Mouse (Mus musculus): ENCODE data around the gene Dhx40. TPM values are rescaled to one million over a fixed set of nuclear protein-coding genes. Genes with fewer than 3 reads are reported as not detected.
A peak's percentile ranks its signal among the peaks of the same experiment; 100 is the strongest.
"Not testable (repeated sequence)": the region's sequence is repeated elsewhere in the genome, so short reads cannot be mapped to it uniquely, and the experiment has no call there.

The Dhx40 gene
- polyA plus RNA-seq, 1 experiment from 2014 or later: 22.3 TPM

DNA sequence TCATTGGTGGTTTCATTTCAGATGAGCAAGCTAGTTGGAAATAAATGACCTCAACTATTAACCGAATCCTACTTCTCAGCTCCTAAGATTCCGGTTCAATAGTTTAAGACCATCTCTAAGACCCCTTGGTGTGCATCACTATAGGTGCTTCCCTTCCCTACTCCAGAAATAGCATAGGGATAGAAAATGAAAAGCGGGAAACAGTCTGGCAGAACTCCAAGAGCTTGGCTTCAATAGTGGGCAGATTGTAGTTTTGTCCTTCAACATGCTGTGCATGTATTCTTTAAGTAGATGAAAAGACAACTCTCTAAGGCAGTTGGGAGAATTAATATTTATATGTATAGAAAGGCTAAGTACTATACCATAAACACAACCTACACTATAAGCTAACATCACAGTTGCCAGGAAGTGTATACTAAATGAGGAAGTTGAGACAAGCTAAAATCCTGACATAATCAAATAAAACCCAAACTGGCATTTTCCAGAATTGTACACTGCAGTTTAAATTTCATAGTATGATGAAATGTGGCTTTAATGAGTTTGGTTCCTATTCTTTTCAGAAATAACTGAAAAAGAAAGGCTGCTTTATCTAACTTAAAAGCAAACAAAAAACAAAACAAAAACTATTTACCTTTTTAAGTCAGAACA is 57.6 kb downstream of the Dhx40 start:
- no peak overlapping the region for H3K4me2 ChIP-seq (replicated peaks)
- H3K4me3 ChIP-seq (replicated peaks; ENCODE audit: low read length): no peak overlapping the region
- H3K27ac ChIP-seq: no peak overlapping the region
- peak; percentile 32 for DNase-seq (ENCODE audit: low spot score)
- H3K27me3 ChIP-seq (ENCODE audit: control insufficient read depth, insufficient read depth, low read length): no peaks in the 10 kb centered on the region
- no peak for ATAC-seq (ENCODE audit: low FRiP score)
- WGBS: 57% methylated on average over 3 of the region's 3 CpGs
- H3K9me3 ChIP-seq (ENCODE audit: control insufficient read depth, low read length): no peaks in the 10 kb centered on the region
- peaks cover 19% of the 10 kb centered on the region for H3K4me1 ChIP-seq (replicated peaks; ENCODE audit: control insufficient read depth, insufficient read depth, low read length)
- H3K9ac ChIP-seq: no peak overlapping the region
- H3K36me3 ChIP-seq (replicated peaks; ENCODE audit: control insufficient read depth, insufficient read depth): no peaks in the 10 kb centered on the region

DNA sequence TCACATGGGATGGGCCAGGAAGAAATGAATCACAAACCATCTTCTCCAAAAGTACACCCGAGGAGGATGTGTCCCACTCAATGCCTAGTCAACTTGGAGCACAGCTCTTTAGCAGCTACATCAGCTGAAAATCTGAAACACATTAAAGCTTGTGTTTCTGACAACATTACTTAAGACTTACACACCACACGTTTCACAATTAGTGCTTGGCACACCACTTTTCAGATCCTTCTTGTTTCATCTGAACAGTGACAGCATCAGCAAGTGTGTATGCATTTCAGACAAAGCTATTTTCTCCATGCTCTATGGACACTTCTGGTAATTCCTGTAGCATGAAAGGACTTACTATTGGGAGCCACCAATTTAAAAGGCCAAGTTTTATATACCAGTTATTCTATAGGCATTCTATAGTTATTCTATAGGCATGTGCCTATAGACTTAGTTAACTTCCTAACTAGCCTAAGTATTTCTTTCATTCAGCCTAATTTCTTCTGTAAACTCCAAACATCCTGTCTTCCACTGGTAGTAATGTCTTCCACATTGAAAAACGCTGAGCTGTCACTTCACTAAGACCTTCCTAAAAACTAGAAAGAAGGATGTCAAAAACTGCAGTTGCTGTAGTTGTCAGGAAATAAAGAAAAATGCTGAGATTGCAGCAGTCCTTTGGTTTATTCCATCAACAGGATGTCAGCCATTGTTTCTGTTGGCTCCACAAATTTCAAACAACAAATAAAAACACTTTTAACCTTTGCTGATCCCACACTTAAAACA is 61.7 kb downstream of the Dhx40 start:
- no peak overlapping the region for H3K4me2 ChIP-seq (replicated peaks)
- WGBS: 86% methylated on average over 3 of the region's 3 CpGs
- no peaks in the 10 kb centered on the region for H3K36me3 ChIP-seq (replicated peaks; ENCODE audit: control insufficient read depth, insufficient read depth)
- no peak for DNase-seq (ENCODE audit: low spot score)
- H3K4me3 ChIP-seq (replicated peaks; ENCODE audit: low read length): no peak overlapping the region
- no peak overlapping the region for H3K27ac ChIP-seq
- H3K9ac ChIP-seq: no peak overlapping the region
- no peaks in the 10 kb centered on the region for H3K27me3 ChIP-seq (ENCODE audit: control insufficient read depth, insufficient read depth, low read length)
- peaks cover 5% of the 10 kb centered on the region; the same call in 1 of the 2 replicates for H3K4me1 ChIP-seq (replicated peaks; ENCODE audit: control insufficient read depth, insufficient read depth, low read length)
- ATAC-seq (ENCODE audit: low FRiP score): no peak
- no peaks in the 10 kb centered on the region for H3K9me3 ChIP-seq (ENCODE audit: control insufficient read depth, low read length)

DNA sequence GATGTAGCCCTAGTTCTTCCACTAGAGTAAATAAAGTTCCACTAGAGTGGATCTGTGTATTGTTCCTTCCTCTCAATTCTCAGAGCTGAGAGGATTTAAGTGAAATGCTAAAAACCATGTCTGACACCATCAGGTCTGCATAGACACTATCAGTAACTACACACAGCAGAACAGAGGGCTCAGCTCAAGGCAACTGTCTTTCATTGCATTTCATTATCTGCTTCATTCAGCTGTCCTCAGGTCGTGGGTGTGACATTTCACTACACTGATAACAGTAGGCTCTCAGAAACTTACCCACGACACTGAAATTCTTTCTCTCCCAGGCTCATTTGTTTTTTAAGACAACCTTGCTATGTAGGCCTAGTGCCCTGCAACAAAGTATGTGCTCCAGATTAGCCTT is 64.9 kb downstream of the Dhx40 start:
- DNase-seq (ENCODE audit: low spot score) (no peak), ATAC-seq (ENCODE audit: low FRiP score) (no peak)
- no peaks in the 10 kb centered on the region; the same call in 1 of the 2 replicates for H3K4me1 ChIP-seq (replicated peaks; ENCODE audit: control insufficient read depth, insufficient read depth, low read length)
- no peaks in the 10 kb centered on the region for H3K9me3 ChIP-seq (ENCODE audit: control insufficient read depth, low read length)
- no peak overlapping the region for H3K4me3 ChIP-seq (replicated peaks; ENCODE audit: low read length)
- H3K27ac ChIP-seq: no peak overlapping the region
- WGBS: 76% methylated on average over 2 of the region's 2 CpGs
- H3K36me3 ChIP-seq (replicated peaks; ENCODE audit: control insufficient read depth, insufficient read depth): no peaks in the 10 kb centered on the region
- no peaks in the 10 kb centered on the region for H3K27me3 ChIP-seq (ENCODE audit: control insufficient read depth, insufficient read depth, low read length)
- H3K9ac ChIP-seq: no peak overlapping the region
- no peak overlapping the region for H3K4me2 ChIP-seq (replicated peaks)

DNA sequence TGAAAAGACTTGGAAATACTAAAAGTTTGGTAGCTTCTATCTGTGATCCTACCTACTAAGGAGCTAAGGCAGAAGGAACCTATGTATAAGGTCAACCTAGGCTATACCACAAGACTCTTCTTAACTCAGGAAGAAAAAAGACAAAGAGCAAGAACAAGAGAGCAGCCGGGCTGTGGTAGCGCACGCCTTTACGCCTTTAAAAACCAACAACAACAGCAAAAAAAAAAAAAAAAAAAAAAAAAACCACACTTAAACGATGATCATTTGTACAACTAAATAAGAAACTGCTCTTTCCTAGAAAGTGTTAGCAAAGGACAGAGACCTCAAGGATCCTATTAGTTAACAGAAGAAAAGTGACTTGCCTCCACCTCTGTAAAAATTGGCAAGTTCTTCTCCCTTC is 66.0 kb downstream of the Dhx40 start:
- no peak overlapping the region for H3K27ac ChIP-seq
- H3K36me3 ChIP-seq (replicated peaks; ENCODE audit: control insufficient read depth, insufficient read depth): 0 out of 2 replicates have a peak, but pooled peaks cover 3% of the 10 kb centered on the region
- DNase-seq (ENCODE audit: low spot score) (no peak), ATAC-seq (ENCODE audit: low FRiP score) (no peak)
- no peak overlapping the region for H3K4me3 ChIP-seq (replicated peaks; ENCODE audit: low read length)
- no peaks in the 10 kb centered on the region for H3K9me3 ChIP-seq (ENCODE audit: control insufficient read depth, low read length)
- H3K27me3 ChIP-seq (ENCODE audit: control insufficient read depth, insufficient read depth, low read length): no peaks in the 10 kb centered on the region
- no peak overlapping the region for H3K9ac ChIP-seq
- no peaks in the 10 kb centered on the region; the same call in 1 of the 2 replicates for H3K4me1 ChIP-seq (replicated peaks; ENCODE audit: control insufficient read depth, insufficient read depth, low read length)
- WGBS: 95% methylated on average over 5 of the region's 5 CpGs
- no peak overlapping the region for H3K4me2 ChIP-seq (replicated peaks)

DNA sequence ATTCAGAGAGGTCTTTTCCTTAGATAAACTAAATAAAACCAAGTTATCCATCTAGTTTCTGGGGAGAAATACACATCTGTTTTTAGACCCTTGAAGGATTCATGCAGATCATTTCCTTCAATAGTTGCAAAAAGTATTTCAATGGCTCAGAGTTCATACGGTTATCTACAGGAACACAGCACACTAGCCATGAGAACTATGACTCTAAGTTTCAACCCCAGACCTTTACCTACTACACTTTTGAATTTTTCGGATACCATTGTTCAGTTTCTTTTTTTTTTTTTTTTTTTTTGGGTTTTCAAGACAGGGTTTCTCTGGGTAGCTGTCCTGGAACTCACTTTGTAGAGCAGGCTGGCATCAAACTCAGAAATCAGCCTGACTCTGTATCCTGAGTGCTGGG is 68.1 kb downstream of the Dhx40 start:
- Histone ChIP-seq H3K4me1 (replicated peaks; ENCODE audit: control insufficient read depth, insufficient read depth, low read length) (no peaks in the 10 kb centered on the region), H3K36me3 (replicated peaks; ENCODE audit: control insufficient read depth, insufficient read depth) (peaks cover 16% of the 10 kb centered on the region), H3K9ac (no peak overlapping the region), H3K4me2 (replicated peaks) (no peak overlapping the region), H3K27me3 (ENCODE audit: control insufficient read depth, insufficient read depth, low read length) (no peaks in the 10 kb centered on the region), H3K27ac (no peak overlapping the region), H3K9me3 (ENCODE audit: control insufficient read depth, low read length) (no peaks in the 10 kb centered on the region), H3K4me3 (replicated peaks; ENCODE audit: low read length) (no peak overlapping the region)
- WGBS: 92% methylated on average over 2 of the region's 2 CpGs
- ATAC-seq (ENCODE audit: low FRiP score) (no peak), DNase-seq (ENCODE audit: low spot score) (no peak)

DNA sequence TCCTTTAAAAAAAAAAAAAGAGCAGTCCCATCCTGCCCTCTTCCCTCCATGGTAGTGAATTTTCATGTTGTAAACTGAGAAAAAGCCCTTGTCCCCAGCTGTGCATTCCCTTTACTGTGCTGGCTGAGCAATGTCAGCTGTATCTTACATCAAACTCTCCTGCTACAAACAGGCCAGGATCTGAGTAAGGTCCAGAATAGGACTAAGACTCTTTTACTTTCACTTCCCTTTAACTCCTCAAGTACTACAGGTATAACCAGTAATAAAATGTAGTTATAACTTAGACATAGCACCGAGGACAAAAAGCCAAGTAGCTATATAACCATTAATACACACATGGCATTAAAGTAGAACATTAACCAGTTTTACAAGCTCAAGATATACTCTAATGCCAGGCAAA is 68.6 kb downstream of the Dhx40 start:
- H3K9me3 ChIP-seq (ENCODE audit: control insufficient read depth, low read length): no peaks in the 10 kb centered on the region
- H3K4me3 ChIP-seq (replicated peaks; ENCODE audit: low read length): no peak overlapping the region
- peaks cover 16% of the 10 kb centered on the region for H3K36me3 ChIP-seq (replicated peaks; ENCODE audit: control insufficient read depth, insufficient read depth)
- H3K4me1 ChIP-seq (replicated peaks; ENCODE audit: control insufficient read depth, insufficient read depth, low read length): no peaks in the 10 kb centered on the region
- H3K27me3 ChIP-seq (ENCODE audit: control insufficient read depth, insufficient read depth, low read length): no peaks in the 10 kb centered on the region
- WGBS: 96% methylated on average over 1 of the region's 1 CpGs
- DNase-seq (ENCODE audit: low spot score) (no peak), ATAC-seq (ENCODE audit: low FRiP score) (no peak)
- no peak overlapping the region for H3K27ac ChIP-seq
- no peak overlapping the region for H3K4me2 ChIP-seq (replicated peaks)
- no peak overlapping the region for H3K9ac ChIP-seq

DNA sequence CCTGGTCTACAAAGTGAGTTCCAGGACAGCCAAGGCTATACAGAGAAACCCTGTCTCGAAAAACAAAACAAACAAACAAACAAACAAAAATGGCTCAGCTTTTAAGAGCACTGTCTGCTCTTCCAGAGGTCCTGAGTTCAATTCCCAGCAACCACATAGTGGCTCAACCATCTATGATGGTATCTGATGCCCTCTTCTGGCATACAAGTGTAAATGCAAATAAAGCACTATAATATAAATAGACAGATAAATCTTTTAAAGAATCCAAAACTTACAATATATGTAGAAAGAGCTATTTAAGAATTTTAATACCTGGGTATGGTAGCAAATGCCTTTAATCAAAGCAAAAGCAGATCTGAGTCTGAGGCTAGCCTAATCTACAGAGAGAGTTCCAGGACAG is 69.2 kb downstream of the Dhx40 start:
- H3K9ac ChIP-seq; DNase-seq (ENCODE audit: low spot score); H3K4me1 ChIP-seq (replicated peaks; ENCODE audit: control insufficient read depth, insufficient read depth, low read length); H3K27ac ChIP-seq; H3K9me3 ChIP-seq (ENCODE audit: control insufficient read depth, low read length); ATAC-seq (ENCODE audit: low FRiP score); H3K4me3 ChIP-seq (replicated peaks; ENCODE audit: low read length); H3K27me3 ChIP-seq (ENCODE audit: control insufficient read depth, insufficient read depth, low read length); H3K4me2 ChIP-seq (replicated peaks): not testable (repeated sequence)
- H3K36me3 ChIP-seq (replicated peaks; ENCODE audit: control insufficient read depth, insufficient read depth): peaks cover 18% of the 10 kb centered on the region
- WGBS: 92% methylated on average over 1 of the region's 1 CpGs

DNA sequence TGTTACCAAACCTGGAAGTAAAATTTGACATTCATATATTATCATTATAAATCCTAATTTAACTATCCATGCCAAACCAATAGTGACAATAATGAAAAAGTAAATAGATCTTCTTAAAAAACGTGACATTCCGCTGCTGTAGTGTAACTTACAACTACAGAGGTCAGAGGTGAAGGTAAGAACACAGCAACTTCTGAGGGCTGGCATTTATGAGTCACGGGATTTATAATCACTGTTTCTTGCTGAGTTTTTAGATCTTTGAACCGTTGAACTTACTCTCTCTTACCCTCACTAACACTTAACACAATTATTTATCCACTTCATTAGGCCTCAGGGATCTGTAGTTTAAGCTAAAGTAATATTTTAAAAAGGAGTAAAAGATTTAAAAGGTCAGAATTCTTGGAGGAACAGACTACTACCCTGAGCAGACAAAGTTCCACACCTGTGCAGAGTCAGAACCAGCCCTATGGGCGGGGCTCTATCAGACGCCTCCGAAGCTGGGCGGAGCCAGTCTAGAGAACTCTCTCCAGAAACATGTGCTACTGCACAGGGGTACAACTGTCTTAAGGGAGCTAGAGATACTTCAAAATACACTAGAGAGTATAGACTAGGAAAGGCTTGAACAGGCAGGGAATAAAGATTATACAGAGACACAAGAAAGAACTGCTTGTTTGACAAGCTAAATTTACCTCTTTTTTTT is 70.1 kb downstream of the Dhx40 start:
- H3K4me1 ChIP-seq (replicated peaks; ENCODE audit: control insufficient read depth, insufficient read depth, low read length): no peaks in the 10 kb centered on the region
- no peak overlapping the region for H3K4me3 ChIP-seq (replicated peaks; ENCODE audit: low read length)
- H3K9ac ChIP-seq: no peak overlapping the region
- ATAC-seq (ENCODE audit: low FRiP score) (no peak), DNase-seq (ENCODE audit: low spot score) (no peak)
- WGBS: 85% methylated on average over 8 of the region's 8 CpGs
- H3K9me3 ChIP-seq (ENCODE audit: control insufficient read depth, low read length): no peaks in the 10 kb centered on the region
- no peak overlapping the region for H3K27ac ChIP-seq
- H3K36me3 ChIP-seq (replicated peaks; ENCODE audit: control insufficient read depth, insufficient read depth): peaks cover 27% of the 10 kb centered on the region
- H3K4me2 ChIP-seq (replicated peaks): no peak overlapping the region
- no peaks in the 10 kb centered on the region for H3K27me3 ChIP-seq (ENCODE audit: control insufficient read depth, insufficient read depth, low read length)

DNA sequence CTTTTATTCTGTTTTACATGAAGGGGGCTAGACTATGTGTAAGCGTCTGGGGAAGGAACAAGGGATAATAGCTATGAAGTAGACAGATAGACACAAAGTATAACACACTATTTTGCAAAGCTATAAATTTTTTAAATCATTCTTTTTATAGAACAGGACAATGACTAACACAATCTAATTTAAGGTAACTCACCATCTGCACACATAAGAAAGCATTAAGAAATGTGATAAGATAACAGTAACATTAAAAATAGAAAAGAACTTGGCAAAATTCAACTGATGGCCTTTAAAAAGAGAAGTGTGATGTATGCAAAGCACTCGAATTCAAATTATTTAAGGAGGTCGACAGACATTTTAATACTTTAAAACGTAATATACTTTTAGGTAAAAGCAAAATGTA is 72.6 kb downstream of the Dhx40 start:
- H3K9ac ChIP-seq: no peak overlapping the region
- no peaks in the 10 kb centered on the region for H3K9me3 ChIP-seq (ENCODE audit: control insufficient read depth, low read length)
- H3K4me2 ChIP-seq (replicated peaks): no peak overlapping the region
- DNase-seq (ENCODE audit: low spot score) (no peak), ATAC-seq (ENCODE audit: low FRiP score) (no peak)
- peaks cover 48% of the 10 kb centered on the region for H3K36me3 ChIP-seq (replicated peaks; ENCODE audit: control insufficient read depth, insufficient read depth)
- no peak overlapping the region for H3K4me3 ChIP-seq (replicated peaks; ENCODE audit: low read length)
- 89% methylated on average over 4 of the region's 4 CpGs for WGBS
- no peak overlapping the region for H3K27ac ChIP-seq
- no peaks in the 10 kb centered on the region for H3K4me1 ChIP-seq (replicated peaks; ENCODE audit: control insufficient read depth, insufficient read depth, low read length)
- H3K27me3 ChIP-seq (ENCODE audit: control insufficient read depth, insufficient read depth, low read length): no peaks in the 10 kb centered on the region

Data from hindbrain, embryonic 14.5 days (tissue).